Mouse (Mus musculus) liver, postnatal 0 days (tissue): ENCODE measurements around the gene U2af1l4.

Source experiments
- CTCF ChIP-seq: sonication (generic); IDR thresholded peaks from 2 replicates; pipeline ENCODE4 v1.5.1; 2016; ENCODE audit warnings: antibody characterized with exemption, low read depth
- EP300 ChIP-seq: IDR thresholded peaks from 2 replicates; pipeline ENCODE4 v1.6.1; 2016; ENCODE audit warnings: antibody characterized with exemption, low read depth, mild to moderate bottlenecking

DNA sequence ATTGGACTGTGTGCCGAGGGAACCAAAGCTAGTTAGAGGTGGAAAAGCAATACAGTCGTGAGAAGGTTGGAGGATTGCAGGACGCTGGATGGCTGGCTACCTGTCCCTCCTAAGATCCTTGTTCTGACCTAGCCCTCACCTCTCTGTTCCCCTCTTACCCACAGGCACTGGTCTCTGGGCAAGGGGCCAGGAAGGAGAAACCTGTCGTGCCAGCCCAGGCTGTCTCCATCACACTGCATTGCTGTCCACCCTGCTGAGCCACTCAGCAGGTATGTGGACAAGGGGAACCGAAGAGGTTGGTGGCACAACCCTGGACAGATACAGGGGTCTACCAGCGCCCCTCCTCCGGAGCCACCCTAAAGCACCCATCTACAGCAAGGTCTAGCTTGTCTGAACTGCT, 37.5 kb downstream of the U2af1l4 start:
- TF ChIP-seq CTCF: no peak
- TF ChIP-seq EP300: no peak
